Mouse (Mus musculus): ENCODE measurements around the gene Vat1. TPM values are rescaled to one million over a fixed set of nuclear protein-coding genes. Genes with fewer than 3 reads are reported as not detected.

The Vat1 gene
- polyA plus RNA-seq, 1 experiment from 2014 or later = 79.5 TPM

GRCm38 (mm10) chr11:101460321-101460720, 5.7 kb downstream of the Vat1 start:
- Histone ChIP-seq H3K9ac (replicated peaks; ENCODE audit: low read depth, low read length) (no peak overlapping the region), H3K36me3 (ENCODE audit: control insufficient read depth, insufficient read depth) (peaks cover 23% of the 10 kb centered on the region), H3K4me1 (replicated peaks; ENCODE audit: control insufficient read depth, insufficient read depth, low read length) (peaks cover 29% of the 10 kb centered on the region), H3K4me3 (replicated peaks; ENCODE audit: low read length) (no peak overlapping the region), H3K4me2 (ENCODE audit: low read length) (no peak overlapping the region), H3K27ac (ENCODE audit: low read length) (no peak overlapping the region), H3K9me3 (ENCODE audit: control insufficient read depth, low read length) (no peaks in the 10 kb centered on the region), H3K27me3 (replicated peaks; ENCODE audit: control insufficient read depth, insufficient read depth, low read length) (no peaks in the 10 kb centered on the region)
- no peak for ATAC-seq
- 90% methylated on average over 15 of the region's 15 CpGs for WGBS

GRCm38 (mm10) chr11:101459716-101460115, 6.3 kb downstream of the Vat1 start:
- ATAC-seq = 0 out of 2 replicates have a peak, but pooled peaks have one; percentile 11
- Histone ChIP-seq H3K4me1 (replicated peaks; ENCODE audit: control insufficient read depth, insufficient read depth, low read length) (peaks cover 27% of the 10 kb centered on the region), H3K4me2 (ENCODE audit: low read length) (no peak overlapping the region), H3K9ac (replicated peaks; ENCODE audit: low read depth, low read length) (no peak overlapping the region), H3K9me3 (ENCODE audit: control insufficient read depth, low read length) (no peaks in the 10 kb centered on the region), H3K27me3 (replicated peaks; ENCODE audit: control insufficient read depth, insufficient read depth, low read length) (no peaks in the 10 kb centered on the region), H3K27ac (ENCODE audit: low read length) (no peak overlapping the region), H3K36me3 (ENCODE audit: control insufficient read depth, insufficient read depth) (peaks cover 23% of the 10 kb centered on the region), H3K4me3 (replicated peaks; ENCODE audit: low read length) (no peak overlapping the region)
- 54% methylated on average over 6 of the region's 6 CpGs for WGBS

GRCm38 (mm10) chr11:101458217-101458616, 7.8 kb downstream of the Vat1 start:
- Histone ChIP-seq H3K27ac (ENCODE audit: low read length) (no peak overlapping the region), H3K27me3 (replicated peaks; ENCODE audit: control insufficient read depth, insufficient read depth, low read length) (no peaks in the 10 kb centered on the region), H3K9me3 (ENCODE audit: control insufficient read depth, low read length) (no peaks in the 10 kb centered on the region), H3K4me1 (replicated peaks; ENCODE audit: control insufficient read depth, insufficient read depth, low read length) (peaks cover 17% of the 10 kb centered on the region), H3K9ac (replicated peaks; ENCODE audit: low read depth, low read length) (no peak overlapping the region), H3K4me3 (replicated peaks; ENCODE audit: low read length) (no peak overlapping the region), H3K4me2 (ENCODE audit: low read length) (no peak overlapping the region), H3K36me3 (ENCODE audit: control insufficient read depth, insufficient read depth) (peaks cover 23% of the 10 kb centered on the region)
- ATAC-seq = no peak
- 91% methylated on average over 12 of the region's 12 CpGs for WGBS

- H3K36me3 ChIP-seq (ENCODE audit: control insufficient read depth, insufficient read depth) = peaks cover 23% of the 10 kb centered on the region
- 89% methylated on average over 9 of the region's 9 CpGs for WGBS
These were observed 8.4 kb downstream of the Vat1 start for GRCm38 (mm10) chr11:101457631-101458030.

GRCm38 (mm10) chr11:101455627-101456026, 10.4 kb downstream of the Vat1 start:
- Histone ChIP-seq H3K4me2 (ENCODE audit: low read length) (no peak overlapping the region), H3K4me3 (replicated peaks; ENCODE audit: low read length) (no peak overlapping the region), H3K27ac (ENCODE audit: low read length) (no peak overlapping the region), H3K27me3 (replicated peaks; ENCODE audit: control insufficient read depth, insufficient read depth, low read length) (no peaks in the 10 kb centered on the region), H3K4me1 (replicated peaks; ENCODE audit: control insufficient read depth, insufficient read depth, low read length) (peaks cover 6% of the 10 kb centered on the region; the same call in 1 of the 2 replicates), H3K36me3 (ENCODE audit: control insufficient read depth, insufficient read depth) (peaks cover 16% of the 10 kb centered on the region), H3K9ac (replicated peaks; ENCODE audit: low read depth, low read length) (no peak overlapping the region), H3K9me3 (ENCODE audit: control insufficient read depth, low read length) (no peaks in the 10 kb centered on the region)
- ATAC-seq = no peak
- WGBS = 90% methylated on average over 7 of the region's 7 CpGs

More at GRCm38 (mm10) chr11:101457631-101458030, 8.4 kb downstream of the Vat1 start:
- Histone ChIP-seq H3K9me3 (ENCODE audit: control insufficient read depth, low read length) (no peaks in the 10 kb centered on the region), H3K4me3 (replicated peaks; ENCODE audit: low read length) (no peak overlapping the region), H3K4me1 (replicated peaks; ENCODE audit: control insufficient read depth, insufficient read depth, low read length) (peaks cover 11% of the 10 kb centered on the region), H3K27me3 (replicated peaks; ENCODE audit: control insufficient read depth, insufficient read depth, low read length) (no peaks in the 10 kb centered on the region), H3K27ac (ENCODE audit: low read length) (no peak overlapping the region), H3K9ac (replicated peaks; ENCODE audit: low read depth, low read length) (no peak overlapping the region), H3K4me2 (ENCODE audit: low read length) (no peak overlapping the region)
- no peak for ATAC-seq

- Histone ChIP-seq H3K9me3 (ENCODE audit: control insufficient read depth, low read length) (no peaks in the 10 kb centered on the region), H3K4me3 (replicated peaks; ENCODE audit: low read length) (no peak overlapping the region), H3K27ac (ENCODE audit: low read length) (no peak overlapping the region), H3K4me1 (replicated peaks; ENCODE audit: control insufficient read depth, insufficient read depth, low read length) (peaks cover 6% of the 10 kb centered on the region; the same call in 1 of the 2 replicates), H3K36me3 (ENCODE audit: control insufficient read depth, insufficient read depth) (peaks cover 7% of the 10 kb centered on the region), H3K27me3 (replicated peaks; ENCODE audit: control insufficient read depth, insufficient read depth, low read length) (no peaks in the 10 kb centered on the region), H3K4me2 (ENCODE audit: low read length) (no peak overlapping the region), H3K9ac (replicated peaks; ENCODE audit: low read depth, low read length) (no peak overlapping the region)
- 11% methylated on average over 6 of the region's 6 CpGs for WGBS
- ATAC-seq = peak; percentile 46; the same call in 1 of the 2 replicates
These were observed 11.3 kb downstream of the Vat1 start for GRCm38 (mm10) chr11:101454702-101455101.

- no peaks in the 10 kb centered on the region for H3K9me3 ChIP-seq (ENCODE audit: control insufficient read depth, low read length)
- H3K4me3 ChIP-seq (replicated peaks; ENCODE audit: low read length) = no peak overlapping the region
- H3K27ac ChIP-seq (ENCODE audit: low read length) = no peak overlapping the region
- H3K4me1 ChIP-seq (replicated peaks; ENCODE audit: control insufficient read depth, insufficient read depth, low read length) = peaks cover 6% of the 10 kb centered on the region; the same call in 1 of the 2 replicates
- no peaks in the 10 kb centered on the region for H3K36me3 ChIP-seq (ENCODE audit: control insufficient read depth, insufficient read depth)
- no peak overlapping the region for H3K9ac ChIP-seq (replicated peaks; ENCODE audit: low read depth, low read length)
- WGBS = 70% methylated on average over 10 of the region's 10 CpGs
- H3K27me3 ChIP-seq (replicated peaks; ENCODE audit: control insufficient read depth, insufficient read depth, low read length) = no peaks in the 10 kb centered on the region
- ATAC-seq = no peak
- no peak overlapping the region for H3K4me2 ChIP-seq (ENCODE audit: low read length)
These were observed 13.8 kb downstream of the Vat1 start for GRCm38 (mm10) chr11:101452093-101452774.

- Histone ChIP-seq H3K27me3 (replicated peaks; ENCODE audit: control insufficient read depth, insufficient read depth, low read length) (no peaks in the 10 kb centered on the region), H3K4me3 (replicated peaks; ENCODE audit: low read length) (no peak overlapping the region), H3K36me3 (ENCODE audit: control insufficient read depth, insufficient read depth) (no peaks in the 10 kb centered on the region), H3K9ac (replicated peaks; ENCODE audit: low read depth, low read length) (no peak overlapping the region), H3K4me2 (ENCODE audit: low read length) (no peak overlapping the region), H3K4me1 (replicated peaks; ENCODE audit: control insufficient read depth, insufficient read depth, low read length) (peaks cover 6% of the 10 kb centered on the region; the same call in 1 of the 2 replicates), H3K27ac (ENCODE audit: low read length) (no peak overlapping the region), H3K9me3 (ENCODE audit: control insufficient read depth, low read length) (no peaks in the 10 kb centered on the region)
- no peak for ATAC-seq
- 96% methylated on average over 10 of the region's 10 CpGs for WGBS
These were observed 14.5 kb downstream of the Vat1 start for GRCm38 (mm10) chr11:101451536-101451935.

GRCm38 (mm10) chr11:101450394-101450793, 15.6 kb downstream of the Vat1 start:
- H3K27ac ChIP-seq (ENCODE audit: low read length) = no peak overlapping the region
- WGBS = 74% methylated on average over 3 of the region's 3 CpGs
- H3K9ac ChIP-seq (replicated peaks; ENCODE audit: low read depth, low read length) = no peak overlapping the region
- H3K4me3 ChIP-seq (replicated peaks; ENCODE audit: low read length) = no peak overlapping the region
- no peaks in the 10 kb centered on the region for H3K9me3 ChIP-seq (ENCODE audit: control insufficient read depth, low read length)
- H3K36me3 ChIP-seq (ENCODE audit: control insufficient read depth, insufficient read depth) = 0 out of 2 replicates have a peak, but pooled peaks cover 3% of the 10 kb centered on the region
- H3K4me2 ChIP-seq (ENCODE audit: low read length) = no peak overlapping the region
- peaks cover 6% of the 10 kb centered on the region; the same call in 1 of the 2 replicates for H3K4me1 ChIP-seq (replicated peaks; ENCODE audit: control insufficient read depth, insufficient read depth, low read length)
- no peaks in the 10 kb centered on the region for H3K27me3 ChIP-seq (replicated peaks; ENCODE audit: control insufficient read depth, insufficient read depth, low read length)
- no peak for ATAC-seq

Measured in forebrain, embryonic 16.5 days (tissue).